Mouse (Mus musculus) gastrocnemius, adult 8-10 months (tissue): ENCODE measurements around the gene Zfc3h1. TPM values are rescaled to one million over a fixed set of nuclear protein-coding genes. Genes with fewer than 3 reads are reported as not detected.

ENCODE experiments used
- DNase-seq, 2 experiments: peaks; one replicate each; pipeline ENCODE4 v3.0.0; 2022; ENCODE audit warnings: low spot score in 2 of 2
- total RNA-seq, 4 experiments: library from RNA; stranded (reverse); gene quantifications; 2 replicates each; pipeline ENCODE4 v1.2.4; 2022

Zfc3h1 gene
- total RNA-seq, 4 experiments from 2014 or later, result 6.5 to 9.9 (median 8.8) TPM

DNA sequence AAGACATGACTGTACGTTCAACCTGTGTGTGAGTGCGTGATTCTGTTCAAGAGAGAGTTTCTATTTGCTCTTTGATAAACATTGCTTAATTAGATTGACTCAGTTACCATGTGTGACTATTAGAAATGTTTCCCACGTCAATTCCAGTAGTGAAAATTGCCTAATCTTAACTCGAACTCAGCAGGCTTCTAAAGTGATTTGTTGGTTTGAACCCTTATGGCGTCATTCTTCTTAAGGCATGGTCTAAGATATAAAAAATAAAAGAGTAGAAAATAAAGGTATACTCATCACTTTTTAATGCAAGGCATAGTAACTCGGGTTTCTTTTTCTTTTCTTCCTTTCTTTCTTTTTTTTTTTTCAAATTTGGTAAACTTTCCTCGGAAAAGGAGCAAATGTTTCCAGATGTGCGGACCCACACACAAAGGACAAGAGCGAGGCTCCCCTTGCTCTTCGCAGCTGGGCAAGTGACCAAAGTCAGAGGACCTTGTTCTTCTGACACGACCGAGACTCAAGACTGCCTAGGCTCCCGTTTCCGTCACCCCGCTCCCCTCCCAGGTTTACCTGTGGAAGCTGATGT, 1.0 kb upstream of the Zfc3h1 start:
- DNase-seq, result no peak

DNA sequence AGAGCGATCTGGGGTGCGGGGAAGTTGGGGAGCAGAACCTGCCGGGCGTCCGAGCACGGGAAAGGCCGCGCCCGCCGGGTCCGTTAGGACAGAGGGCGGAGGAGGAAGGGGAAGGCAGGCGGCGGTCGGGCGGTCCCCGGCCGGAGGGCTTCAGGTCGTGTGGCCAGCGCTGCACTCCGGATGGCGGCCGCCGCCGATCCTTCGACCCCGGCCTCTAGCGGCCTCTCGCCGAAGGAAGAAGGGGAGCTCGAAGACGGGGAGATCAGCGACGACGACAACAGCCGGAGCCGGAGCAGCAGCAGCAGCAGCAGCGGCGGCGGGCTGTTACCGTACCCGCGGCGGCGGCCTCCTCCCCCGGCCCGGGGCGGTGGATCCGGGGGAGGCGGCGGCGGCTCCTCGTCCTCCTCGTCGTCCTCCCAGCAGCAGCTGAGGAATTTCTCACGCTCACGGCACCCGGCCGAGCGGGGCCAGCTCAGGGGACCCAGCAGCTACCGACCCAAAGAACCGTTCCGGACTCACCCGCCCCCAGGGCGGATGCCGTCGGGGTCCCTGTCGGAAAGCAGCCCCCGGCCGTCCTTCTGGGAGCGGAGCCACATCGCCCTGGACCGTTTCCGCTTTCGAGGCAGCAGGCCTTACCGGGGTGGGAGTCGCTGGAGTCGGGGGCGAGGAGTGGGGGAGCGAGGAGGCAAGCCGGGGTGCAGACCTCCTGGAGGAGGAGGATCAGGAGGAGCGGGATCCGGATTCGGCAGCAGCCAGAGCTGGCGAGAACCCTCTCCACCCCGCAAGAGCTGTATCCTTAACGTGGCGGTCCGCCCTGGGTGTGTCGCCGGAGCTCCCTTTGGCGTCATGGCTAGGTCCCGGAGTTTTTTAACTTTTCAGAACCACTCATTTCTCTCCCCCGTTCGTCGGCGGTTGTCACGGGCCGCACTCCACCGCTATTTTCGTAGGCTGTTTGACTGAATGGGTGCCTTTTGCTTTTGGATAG, 551 bp downstream of the Zfc3h1 start:
- peak; percentile 27 to 36 for DNase-seq

GRCm38 (mm10) chr10:115387891-115388290, 3.1 kb downstream of the Zfc3h1 start:
- DNase-seq, result no peak

- no peak for DNase-seq
Observed at GRCm38 (mm10) chr10:115391076-115391475, 6.3 kb downstream of the Zfc3h1 start.

DNA sequence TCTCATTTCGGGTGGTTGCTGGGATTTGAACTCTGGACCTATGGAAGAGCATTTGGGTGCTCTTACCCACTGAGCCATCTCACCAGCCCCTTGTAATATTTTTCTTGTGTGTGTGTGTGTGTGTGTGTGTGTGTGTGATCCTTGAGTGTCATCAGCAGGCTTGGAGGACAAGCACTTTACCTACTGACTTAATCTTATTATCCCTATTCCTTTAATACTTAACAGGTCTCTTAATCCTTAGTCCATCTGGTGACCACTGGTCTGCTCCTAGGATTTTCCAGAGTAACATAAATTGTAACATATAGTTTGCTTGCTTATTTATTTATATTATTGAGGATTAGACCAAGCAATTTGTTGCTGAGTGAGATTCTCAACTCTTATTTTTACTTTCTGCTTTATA, 7.1 kb downstream of the Zfc3h1 start:
- no peak for DNase-seq

GRCm38 (mm10) chr10:115406393-115406792, 21.6 kb downstream of the Zfc3h1 start:
- peak; percentile 6 to 13 for DNase-seq

- DNase-seq, result no peak
Observed at GRCm38 (mm10) chr10:115413496-115413895, 28.7 kb downstream of the Zfc3h1 start.

DNA sequence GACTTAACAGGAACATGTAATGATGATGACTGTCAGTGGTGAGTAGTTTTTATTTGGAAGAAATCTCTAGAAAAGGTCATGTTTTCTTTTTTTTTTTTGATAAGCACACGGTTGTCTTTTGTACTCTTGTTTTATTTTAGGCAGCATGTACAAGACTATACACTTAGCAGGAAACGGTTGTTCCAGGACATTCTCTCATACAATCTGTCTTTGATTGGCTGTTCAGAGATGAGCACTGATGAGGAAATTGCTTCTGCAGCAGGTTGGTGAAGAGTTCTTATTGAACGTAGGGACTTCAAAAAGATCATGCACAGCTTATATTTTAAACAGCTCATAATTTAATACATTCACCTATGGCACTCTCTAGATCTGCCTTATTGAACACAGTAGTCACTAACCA, 29.3 kb downstream of the Zfc3h1 start:
- DNase-seq, result no peak

GRCm38 (mm10) chr10:115421976-115422375, 37.2 kb downstream of the Zfc3h1 start:
- DNase-seq, result no peak

- no peak for DNase-seq
Observed at GRCm38 (mm10) chr10:115425351-115425750, 40.6 kb downstream of the Zfc3h1 start.

GRCm38 (mm10) chr10:115437286-115437685, 52.5 kb downstream of the Zfc3h1 start:
- no peak for DNase-seq

DNA sequence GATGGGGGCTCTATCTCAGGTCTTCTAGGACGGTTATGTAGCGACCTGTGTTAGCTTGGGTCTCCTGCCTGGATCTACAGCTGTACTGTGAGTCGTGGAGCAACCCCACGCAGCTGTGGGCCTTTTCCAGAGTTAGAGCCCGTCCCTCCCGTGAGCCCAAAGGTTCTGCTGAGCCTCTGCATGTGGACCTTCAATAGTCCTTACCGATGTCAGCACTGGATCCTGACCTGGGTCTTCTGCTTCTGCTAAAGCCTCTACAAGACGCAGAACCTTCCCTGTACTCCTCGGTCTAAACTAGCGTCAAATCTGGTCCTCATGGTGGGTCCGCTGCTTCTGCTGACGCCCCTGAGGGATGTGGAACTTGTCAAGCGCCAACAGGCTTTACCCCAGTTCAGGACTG, 63.9 kb downstream of the Zfc3h1 start:
- no peak for DNase-seq

- DNase-seq, result no peak
Observed at GRCm38 (mm10) chr10:115457368-115458021, 72.7 kb downstream of the Zfc3h1 start.

DNA sequence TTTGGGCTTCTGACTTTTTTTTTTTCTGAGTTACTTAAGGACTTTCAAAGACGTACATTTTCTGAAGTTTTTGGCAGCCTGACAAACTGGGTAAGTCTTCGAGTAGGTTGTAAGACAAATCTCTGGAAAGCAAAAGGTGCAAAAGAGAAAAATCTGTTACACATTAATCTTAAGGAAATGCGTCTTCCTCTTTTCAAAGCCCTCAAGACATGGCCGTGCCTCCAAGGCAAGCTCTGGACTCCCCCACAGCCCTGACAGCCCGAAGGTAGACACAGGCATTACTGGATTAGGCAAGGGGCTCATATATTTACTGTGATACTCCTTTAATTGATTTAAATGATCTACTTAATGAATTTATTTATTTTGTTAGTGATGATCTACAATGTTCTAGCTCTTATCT, 77.9 kb downstream of the Zfc3h1 start:
- no peak for DNase-seq

DNA sequence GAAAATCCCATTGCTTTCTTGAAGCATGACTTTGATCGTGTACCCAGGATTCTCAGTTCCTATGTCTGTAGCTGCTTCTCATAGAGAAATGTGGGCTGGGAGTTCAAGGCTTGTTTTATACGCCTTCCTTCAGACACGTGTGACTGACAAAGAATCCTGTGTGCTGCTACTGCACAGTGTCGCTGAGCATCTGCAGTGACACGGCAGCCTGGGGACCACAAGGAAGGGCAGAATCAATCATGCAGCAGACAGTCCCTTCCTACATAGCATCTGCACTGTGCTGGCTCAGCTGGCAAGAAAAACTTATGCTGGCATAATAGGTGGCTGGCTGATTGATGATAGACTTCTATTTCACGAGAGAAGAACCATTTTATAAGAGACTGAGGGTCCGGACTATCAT, 80.3 kb downstream of the Zfc3h1 start:
- DNase-seq, result no peak

DNA sequence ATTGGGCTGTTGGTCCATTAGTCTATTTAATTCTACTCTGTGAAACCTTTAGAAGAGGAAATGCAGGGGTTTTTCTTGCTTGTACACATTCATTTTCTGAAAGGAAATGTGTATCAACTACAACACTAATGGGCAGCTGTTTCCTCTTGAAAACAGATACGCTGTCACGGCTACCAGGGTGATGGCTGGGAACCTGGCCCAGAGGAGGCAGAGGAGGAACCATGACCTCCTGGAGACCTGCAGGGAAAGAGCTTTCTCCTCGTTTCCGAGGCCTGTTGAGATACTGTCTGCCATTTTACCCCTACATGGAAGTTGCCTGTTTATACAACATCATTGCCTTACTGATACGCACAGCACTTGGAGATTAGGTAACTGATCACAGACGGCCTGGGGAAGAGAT, 81.0 kb downstream of the Zfc3h1 start:
- no peak for DNase-seq

DNA sequence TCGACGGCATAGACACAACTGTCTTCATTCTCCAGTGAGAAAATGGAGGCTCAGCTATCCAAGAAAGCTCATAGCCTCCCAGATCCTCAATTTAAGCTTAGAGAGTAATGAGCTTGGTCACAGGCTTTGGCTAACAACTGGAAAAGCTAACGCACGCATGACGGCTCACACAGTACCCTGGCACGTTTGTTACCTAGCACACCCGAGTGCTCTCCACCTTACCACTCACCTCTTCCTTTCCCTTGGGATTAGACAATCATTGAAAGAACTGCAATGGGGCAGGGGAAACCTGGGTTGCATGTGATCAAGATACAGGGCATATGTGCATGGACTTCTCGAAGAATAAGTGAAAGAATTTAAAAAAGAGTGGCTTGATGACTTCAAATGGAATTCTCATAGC, 83.2 kb downstream of the Zfc3h1 start:
- DNase-seq, result no peak

DNA sequence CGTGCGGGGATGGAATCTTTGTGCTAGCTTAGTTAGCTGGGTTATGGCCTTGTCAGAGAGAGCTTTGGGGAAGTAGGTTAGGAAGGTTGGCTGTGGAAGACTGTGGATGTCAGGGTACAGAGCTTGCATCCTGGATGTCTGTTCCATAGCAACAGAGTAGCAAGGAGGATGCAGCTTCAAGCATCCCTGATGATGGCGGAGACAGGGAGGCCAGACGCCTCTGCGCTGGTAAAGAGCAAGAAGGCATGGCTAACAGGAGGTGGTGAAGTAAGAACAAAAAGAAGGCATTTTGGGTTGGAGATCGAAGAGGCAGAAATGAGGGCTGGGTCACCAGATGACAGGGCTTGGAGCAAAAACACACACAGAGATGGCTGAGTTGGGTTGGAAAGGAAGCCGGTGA, 83.9 kb downstream of the Zfc3h1 start:
- DNase-seq, result no peak

- DNase-seq, result no peak
Observed at GRCm38 (mm10) chr10:115469040-115469439, 84.3 kb downstream of the Zfc3h1 start.

- DNase-seq, result no peak
Observed at GRCm38 (mm10) chr10:115470621-115471334, 86.0 kb downstream of the Zfc3h1 start.

DNA sequence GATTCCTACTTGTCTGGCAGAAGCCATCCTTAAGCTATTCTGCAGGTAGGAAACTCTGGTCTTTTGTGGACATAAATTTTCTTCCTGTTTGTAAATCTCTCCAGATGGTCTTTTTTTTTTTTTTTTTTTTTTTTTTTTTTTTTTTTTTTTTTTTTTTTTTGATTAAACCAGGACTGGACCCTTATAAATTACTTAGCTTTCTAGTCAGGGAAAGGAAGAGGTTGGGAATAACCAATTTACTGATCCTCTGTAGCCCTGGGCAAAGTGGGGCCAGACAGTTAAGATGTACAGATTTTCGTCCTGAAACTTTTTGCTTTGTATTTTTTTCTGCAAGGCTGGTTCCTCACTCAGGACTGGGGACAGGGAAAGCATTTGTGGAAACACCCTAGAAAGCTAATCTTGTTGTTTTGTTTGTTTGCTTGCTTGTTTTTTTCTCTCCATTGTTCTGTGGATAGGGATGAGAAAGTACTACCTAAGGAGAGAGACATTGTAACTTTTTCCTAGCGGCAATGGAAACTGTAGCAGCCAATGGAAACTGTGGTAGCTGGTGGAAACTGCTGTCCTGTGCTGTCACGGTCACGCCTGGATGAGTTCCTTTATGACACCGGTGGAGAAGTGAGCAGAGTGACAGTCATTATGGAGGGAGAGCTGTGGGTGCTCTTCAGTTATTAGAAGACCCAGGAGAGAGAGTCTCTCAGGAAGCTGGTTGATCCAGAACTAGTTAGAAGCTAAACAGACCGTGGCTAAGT, 88.6 kb downstream of the Zfc3h1 start:
- no peak for DNase-seq
